Mouse (Mus musculus) embryonic facial prominence, embryonic 12.5 days (tissue): ENCODE results near the gene Scamp5. TPM values are rescaled to one million over a fixed set of nuclear protein-coding genes. Genes with fewer than 3 reads are reported as not detected.

Experiments used
- ATAC-seq: fragments of 200-750 bp; cut with Nextera tagmentation; 2 replicates; pipeline ENCODE4 v1.8.0; 2017; ENCODE audit not compliant: insufficient number of reproducible peaks, insufficient read depth, low FRiP score, low TSS enrichment
- H3K27ac ChIP-seq: fragments of 300-500 bp; sonication (generic); 2 replicates; pipeline ENCODE4 v1.5.1; 2016; ENCODE audit warnings: mild to moderate bottlenecking
- H3K27me3 ChIP-seq: fragments of 300-500 bp; sonication (generic); 2 replicates; pipeline ENCODE4 v1.6.1; 2016; ENCODE audit warnings: mild to moderate bottlenecking, moderate library complexity
- H3K36me3 ChIP-seq: fragments of 300-500 bp; sonication (generic); 2 replicates; pipeline ENCODE4 v1.6.1; 2016; ENCODE audit warnings: mild to moderate bottlenecking
- H3K4me1 ChIP-seq: fragments of 300-500 bp; sonication (generic); 2 replicates; pipeline ENCODE4 v1.6.1; 2016
- H3K4me2 ChIP-seq: fragments of 300-500 bp; sonication (generic); replicated peaks from 2 replicates; pipeline ENCODE4 v1.6.1; 2016; ENCODE audit warnings: mild to moderate bottlenecking, moderate library complexity
- H3K4me3 ChIP-seq: fragments of 300-500 bp; sonication (generic); 2 replicates; pipeline ENCODE4 v1.5.1; 2016; ENCODE audit warnings: mild to moderate bottlenecking
- H3K9ac ChIP-seq: fragments of 300-500 bp; sonication (generic); 2 replicates; pipeline ENCODE4 v1.6.1; 2016; ENCODE audit warnings: mild to moderate bottlenecking, moderate library complexity
- H3K9me3 ChIP-seq: fragments of 300-500 bp; sonication (generic); 2 replicates; pipeline ENCODE4 v1.6.1; 2016; ENCODE audit warnings: mild to moderate bottlenecking, moderate library complexity
- WGBS: fragments of 180-500 bp; shearing (Covaris S2); methylation state at CpG from one replicate; pipeline ENCODE4 v1.1.7; 2016; 5-methylcytosine and 5-hydroxymethylcytosine counted together
- polyA plus RNA-seq: library from polyadenylated mRNA; unstranded; fragments of >200 nt; fragmentation: Nextera tagmentation; extraction: Ambion mirVana; gene quantifications from 2 replicates; pipeline ENCODE4 v1.2.1, GENCODE M21; 2016

Gene Scamp5
- polyA plus RNA-seq, 1 experiment from 2014 or later, result 16.1 TPM

GRCm38 (mm10) chr9:57449715-57450114, 18.1 kb downstream of the Scamp5 start:
- no peak for ATAC-seq

GRCm38 (mm10) chr9:57440620-57441019, 27.2 kb downstream of the Scamp5 start:
- Histone ChIP-seq H3K4me1 (peaks cover 14% of the 10 kb centered on the region), H3K9me3 (no peaks in the 10 kb centered on the region), H3K4me2 (no peak overlapping the region), H3K4me3 (no peak overlapping the region), H3K9ac (no peak overlapping the region), H3K36me3 (no peaks in the 10 kb centered on the region), H3K27me3 (no peaks in the 10 kb centered on the region), H3K27ac (no peak overlapping the region)
- WGBS, result 89% methylated on average over 1 of the region's 1 CpGs
- ATAC-seq, result no peak

More at GRCm38 (mm10) chr9:57449715-57450114, 18.1 kb downstream of the Scamp5 start:
- H3K4me3 ChIP-seq, result no peak overlapping the region
- no peak overlapping the region for H3K27ac ChIP-seq
- no peaks in the 10 kb centered on the region for H3K4me1 ChIP-seq
- no peaks in the 10 kb centered on the region for H3K27me3 ChIP-seq
- WGBS, result 73% methylated on average over 1 of the region's 1 CpGs
- H3K36me3 ChIP-seq, result 0 out of 2 replicates have a peak, but pooled peaks cover 9% of the 10 kb centered on the region
- H3K9me3 ChIP-seq, result no peaks in the 10 kb centered on the region
- no peak overlapping the region for H3K4me2 ChIP-seq
- H3K9ac ChIP-seq, result no peak overlapping the region

DNA sequence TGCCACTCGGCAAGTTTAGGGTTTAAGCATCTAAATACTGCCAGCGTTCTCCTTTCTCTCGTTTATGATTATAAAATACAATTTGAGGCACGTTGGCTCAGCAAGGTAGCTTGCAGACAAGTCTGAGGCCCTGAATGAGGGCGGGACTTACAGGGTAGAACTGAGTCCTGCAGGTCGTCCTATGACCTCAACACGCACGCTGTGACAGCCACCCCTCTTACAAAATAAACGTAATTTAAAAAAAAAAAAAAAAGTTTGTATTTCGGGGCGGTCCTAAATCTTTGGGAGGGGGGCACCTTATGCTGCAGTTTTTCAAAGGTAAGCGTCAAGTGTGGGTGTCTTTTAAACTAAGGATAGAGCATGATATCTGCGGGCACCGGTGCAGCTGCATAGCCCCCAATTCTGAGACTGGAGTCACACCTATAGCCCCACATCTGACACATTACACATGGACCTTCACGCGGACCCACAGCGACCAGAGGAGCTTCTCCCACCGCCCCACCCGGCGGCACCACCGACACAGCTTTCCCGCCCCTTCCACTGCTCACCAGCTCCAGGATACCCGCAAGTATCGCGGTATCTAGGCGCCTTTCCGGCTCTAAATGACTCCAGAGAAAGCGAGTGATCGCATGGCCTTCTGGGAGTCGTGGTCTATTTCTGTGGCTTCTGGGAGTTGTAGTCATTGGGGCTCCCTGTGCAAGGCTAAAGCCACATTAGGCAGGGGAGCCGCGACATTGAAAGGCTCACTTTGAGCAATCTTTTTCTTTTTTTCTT, 28.2 kb downstream of the Scamp5 start, which contains the start of gene Ppcdc:
Gene Ppcdc, minus strand, starts transcription at position 603 of the 774 bp plus-strand sequence.
- Histone ChIP-seq H3K27ac (peak within 1 kb of the TSS; percentile 69; the same call in 1 of the 2 replicates), H3K27me3 (no peaks in the 10 kb centered on the region), H3K4me3 (peak within 1 kb of the TSS; percentile 48), H3K36me3 (no peaks in the 10 kb centered on the region), H3K4me1 (peaks cover 14% of the 10 kb centered on the region), H3K9me3 (no peaks in the 10 kb centered on the region), H3K4me2 (peak within 1 kb of the TSS; percentile 56), H3K9ac (peak within 1 kb of the TSS; percentile 64)
- WGBS, result 3% methylated on average over 32 of the region's 32 CpGs
- ATAC-seq, result peak; percentile 93

- no peak for ATAC-seq
- WGBS, result 57% methylated on average over 7 of the region's 7 CpGs
- Histone ChIP-seq H3K27me3 (no peaks in the 10 kb centered on the region), H3K4me1 (peaks cover 14% of the 10 kb centered on the region), H3K36me3 (no peaks in the 10 kb centered on the region), H3K9me3 (no peaks in the 10 kb centered on the region), H3K4me2 (peak overlapping the region; percentile 56), H3K4me3 (peak overlapping the region; percentile 48), H3K27ac (0 out of 2 replicates have a peak overlapping the region, but pooled peaks have one; percentile 6), H3K9ac (peak overlapping the region; percentile 64; the same call in 1 of the 2 replicates)
These were observed 28.8 kb downstream of the Scamp5 start for GRCm38 (mm10) chr9:57439083-57439482.

GRCm38 (mm10) chr9:57437896-57438614, 29.8 kb downstream of the Scamp5 start:
- Histone ChIP-seq H3K27ac (peak overlapping the region; percentile 46; the same call in 1 of the 2 replicates), H3K36me3 (no peaks in the 10 kb centered on the region), H3K9ac (no peak overlapping the region; the same call in 1 of the 2 replicates), H3K4me3 (no peak overlapping the region), H3K4me1 (peaks cover 20% of the 10 kb centered on the region), H3K9me3 (no peaks in the 10 kb centered on the region), H3K4me2 (no peak overlapping the region), H3K27me3 (no peaks in the 10 kb centered on the region)
- no peak for ATAC-seq
- 78% methylated on average over 10 of the region's 10 CpGs for whole genome bisulfite sequencing

- no peaks in the 10 kb centered on the region for H3K36me3 ChIP-seq
- ATAC-seq, result no peak
- WGBS, result 81% methylated on average over 5 of the region's 5 CpGs
- H3K27ac ChIP-seq, result no peak overlapping the region
- H3K4me1 ChIP-seq, result peaks cover 22% of the 10 kb centered on the region
- H3K9ac ChIP-seq, result no peak overlapping the region
- H3K4me3 ChIP-seq, result no peak overlapping the region
- H3K4me2 ChIP-seq, result no peak overlapping the region
- no peaks in the 10 kb centered on the region for H3K9me3 ChIP-seq
- H3K27me3 ChIP-seq, result no peaks in the 10 kb centered on the region
These were observed 31.7 kb downstream of the Scamp5 start for GRCm38 (mm10) chr9:57436166-57436565.

DNA sequence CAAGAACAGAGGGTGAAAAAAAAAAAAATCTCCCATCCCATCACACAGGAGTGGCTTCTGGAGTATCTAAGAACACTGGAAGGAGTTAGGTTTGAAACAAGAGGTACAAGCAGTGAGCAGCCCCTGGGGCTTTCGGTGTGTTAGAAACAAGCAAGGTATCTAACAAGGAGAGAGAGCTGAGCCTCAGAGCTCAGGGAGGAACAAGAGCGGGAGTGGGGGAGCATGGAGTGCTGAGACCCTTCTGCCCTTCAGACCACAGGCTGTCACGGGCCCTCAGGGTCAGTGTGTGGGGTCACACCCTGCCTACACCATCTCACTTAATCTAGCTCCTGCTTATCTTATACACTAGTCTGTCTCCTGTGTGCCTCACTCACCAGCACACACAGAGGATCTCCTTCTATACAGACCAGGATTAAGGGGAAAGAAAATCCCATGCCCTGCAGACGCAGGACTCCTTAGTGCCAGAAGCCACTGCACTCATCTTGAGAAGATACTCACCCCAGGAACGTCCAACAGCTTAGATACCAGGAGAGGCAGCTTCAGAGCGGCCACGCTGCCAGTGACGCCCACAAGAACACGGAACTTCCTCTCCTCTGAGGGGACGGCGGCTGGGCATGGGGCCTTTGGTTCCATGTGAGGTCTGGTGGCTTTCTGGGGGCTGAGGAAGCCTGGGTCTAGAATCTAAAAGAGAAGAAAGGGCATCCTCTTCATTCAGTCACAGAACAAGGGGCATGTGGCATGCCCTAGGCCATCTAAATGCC, 33.3 kb downstream of the Scamp5 start:
- no peak overlapping the region for H3K27ac ChIP-seq
- no peak overlapping the region for H3K4me3 ChIP-seq
- H3K9ac ChIP-seq, result no peak overlapping the region
- no peaks in the 10 kb centered on the region for H3K36me3 ChIP-seq
- no peaks in the 10 kb centered on the region for H3K27me3 ChIP-seq
- H3K9me3 ChIP-seq, result no peaks in the 10 kb centered on the region
- 83% methylated on average over 11 of the region's 11 CpGs for WGBS
- H3K4me2 ChIP-seq, result no peak overlapping the region
- peaks cover 27% of the 10 kb centered on the region for H3K4me1 ChIP-seq
- no peak for ATAC-seq

GRCm38 (mm10) chr9:57433097-57434032, 34.5 kb downstream of the Scamp5 start:
- H3K27me3 ChIP-seq, result no peaks in the 10 kb centered on the region
- ATAC-seq, result peak; percentile 56
- 11% methylated on average over 11 of the region's 11 CpGs for WGBS
- H3K4me2 ChIP-seq, result no peak overlapping the region
- no peak overlapping the region for H3K4me3 ChIP-seq
- H3K27ac ChIP-seq, result peak overlapping the region; percentile 36; the same call in 1 of the 2 replicates
- no peaks in the 10 kb centered on the region for H3K9me3 ChIP-seq
- peaks cover 22% of the 10 kb centered on the region for H3K4me1 ChIP-seq
- H3K9ac ChIP-seq, result 0 out of 2 replicates have a peak overlapping the region, but pooled peaks have one; percentile 4
- no peaks in the 10 kb centered on the region for H3K36me3 ChIP-seq

- H3K27me3 ChIP-seq, result no peaks in the 10 kb centered on the region
- peaks cover 24% of the 10 kb centered on the region for H3K4me1 ChIP-seq
- H3K36me3 ChIP-seq, result no peaks in the 10 kb centered on the region
- ATAC-seq, result no peak
- no peaks in the 10 kb centered on the region for H3K9me3 ChIP-seq
- H3K27ac ChIP-seq, result no peak overlapping the region
- H3K4me2 ChIP-seq, result no peak overlapping the region
- H3K9ac ChIP-seq, result no peak overlapping the region
- no peak overlapping the region for H3K4me3 ChIP-seq
- WGBS, result 90% methylated on average over 3 of the region's 3 CpGs
These were observed 35.4 kb downstream of the Scamp5 start for GRCm38 (mm10) chr9:57432480-57432879.

DNA sequence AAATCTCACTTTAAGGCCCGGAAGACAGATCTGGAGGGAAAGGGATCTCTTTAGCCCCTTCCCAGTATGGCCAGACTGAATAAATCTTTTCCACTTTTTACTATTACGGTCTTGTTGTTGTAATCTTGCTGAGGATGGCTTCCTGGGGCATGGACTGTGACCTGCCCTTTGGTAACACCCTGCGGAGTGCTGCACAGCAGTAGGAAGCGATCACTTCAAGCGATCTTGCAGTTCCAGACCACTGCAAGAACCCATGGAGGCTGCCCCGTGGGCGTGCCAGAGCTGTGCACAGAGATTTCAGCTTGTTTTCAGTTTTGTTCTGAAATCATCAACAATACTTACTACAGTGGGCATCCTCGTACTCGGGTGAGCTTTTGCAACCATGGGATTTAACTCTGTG, 36.7 kb downstream of the Scamp5 start:
- Histone ChIP-seq H3K4me2 (no peak overlapping the region), H3K27ac (no peak overlapping the region), H3K27me3 (no peaks in the 10 kb centered on the region), H3K4me1 (peaks cover 20% of the 10 kb centered on the region), H3K36me3 (no peaks in the 10 kb centered on the region), H3K4me3 (no peak overlapping the region), H3K9me3 (no peaks in the 10 kb centered on the region), H3K9ac (no peak overlapping the region)
- no peak for ATAC-seq
- WGBS, result 32% methylated on average over 9 of the region's 9 CpGs
